Mouse (Mus musculus): ENCODE measurements around the gene Ptpn22.
"Not testable (repeated sequence)": the region's sequence is repeated elsewhere in the genome, so short reads cannot be mapped to it uniquely, and the experiment has no call there.

Ptpn22 gene

GRCm38 (mm10) chr3:103858881-103859801 is at the start of gene Ptpn22:
Gene Ptpn22, plus strand, starts transcription at chr3:103859795.
- DNase-seq (ENCODE audit: low spot score in 2 of 2) = no peak

GRCm38 (mm10) chr3:103809799-103810150 is 49.8 kb upstream of the Ptpn22 start:
- no peak for DNase-seq (ENCODE audit: low spot score in 2 of 2)

- DNase-seq (ENCODE audit: low spot score in 2 of 2) = no peak
Observed at GRCm38 (mm10) chr3:103810967-103811366, 48.6 kb upstream of the Ptpn22 start.

- no peak for DNase-seq (ENCODE audit: low spot score in 2 of 2)
Observed at GRCm38 (mm10) chr3:103827548-103827947, 32.0 kb upstream of the Ptpn22 start.

- no peak for DNase-seq (ENCODE audit: low spot score in 2 of 2)
Observed at GRCm38 (mm10) chr3:103829036-103829435, 30.6 kb upstream of the Ptpn22 start.

GRCm38 (mm10) chr3:103830681-103831080 is 28.9 kb upstream of the Ptpn22 start:
- DNase-seq (ENCODE audit: low spot score in 2 of 2) = not testable (repeated sequence)

GRCm38 (mm10) chr3:103831146-103831545 is 28.4 kb upstream of the Ptpn22 start:
- DNase-seq (ENCODE audit: low spot score in 2 of 2) = no peak

GRCm38 (mm10) chr3:103832426-103832825 is 27.2 kb upstream of the Ptpn22 start, which contains the start of gene Bcl2l15:
Gene Bcl2l15, plus strand, starts transcription at chr3:103832601.
- no peak for DNase-seq (ENCODE audit: low spot score in 2 of 2)

- DNase-seq (ENCODE audit: low spot score in 2 of 2) = no peak
Observed at GRCm38 (mm10) chr3:103834001-103834400, 25.6 kb upstream of the Ptpn22 start.

- no peak for DNase-seq (ENCODE audit: low spot score in 2 of 2)
Observed at GRCm38 (mm10) chr3:103835272-103835950, 24.2 kb upstream of the Ptpn22 start.

- DNase-seq (ENCODE audit: low spot score in 2 of 2) = no peak
Observed at GRCm38 (mm10) chr3:103835951-103836310, 23.7 kb upstream of the Ptpn22 start.

GRCm38 (mm10) chr3:103836453-103836852 is 23.1 kb upstream of the Ptpn22 start:
- no peak for DNase-seq (ENCODE audit: low spot score in 2 of 2)

- no peak for DNase-seq (ENCODE audit: low spot score in 2 of 2)
Observed at GRCm38 (mm10) chr3:103839711-103840110, 19.9 kb upstream of the Ptpn22 start.

GRCm38 (mm10) chr3:103840195-103840594 is 19.4 kb upstream of the Ptpn22 start:
- not testable (repeated sequence) for DNase-seq (ENCODE audit: low spot score in 2 of 2)

GRCm38 (mm10) chr3:103840946-103841345 is 18.6 kb upstream of the Ptpn22 start:
- DNase-seq (ENCODE audit: low spot score in 2 of 2) = not testable (repeated sequence)

GRCm38 (mm10) chr3:103850644-103851363 is 8.8 kb upstream of the Ptpn22 start:
- DNase-seq (ENCODE audit: low spot score in 2 of 2) = no peak

GRCm38 (mm10) chr3:103851481-103851880 is 8.1 kb upstream of the Ptpn22 start:
- DNase-seq (ENCODE audit: low spot score in 2 of 2) = no peak

GRCm38 (mm10) chr3:103851882-103852281 is 7.7 kb upstream of the Ptpn22 start:
- no peak for DNase-seq (ENCODE audit: low spot score in 2 of 2)

GRCm38 (mm10) chr3:103852565-103853299 is 6.9 kb upstream of the Ptpn22 start:
- DNase-seq (ENCODE audit: low spot score in 2 of 2) = no peak

- DNase-seq (ENCODE audit: low spot score in 2 of 2) = no peak
Observed at GRCm38 (mm10) chr3:103853804-103854203, 5.8 kb upstream of the Ptpn22 start.

- DNase-seq (ENCODE audit: low spot score in 2 of 2) = no peak
Observed at GRCm38 (mm10) chr3:103857036-103857805, 2.4 kb upstream of the Ptpn22 start.
